Mouse (Mus musculus) brain, embryonic 14.5 days (tissue): Measurements from ENCODE around the gene Gpr22.

Source experiments
- CTCF ChIP-seq: fragments of 200-500 bp; IDR thresholded peaks from 2 replicates; pipeline ENCODE4 v1.5.1; 2012; ENCODE audit warnings: inconsistent platforms, mild to moderate bottlenecking, moderate library complexity, borderline replicate concordance; ENCODE audit not compliant: insufficient read depth, insufficient read length; ENCODE audit errors: extremely low read depth
- POLR2A ChIP-seq: fragments of 200-500 bp; IDR thresholded peaks from 2 replicates; pipeline ENCODE4 v1.6.1; 2012; ENCODE audit warnings: mild to moderate bottlenecking, inconsistent platforms, borderline replicate concordance; ENCODE audit not compliant: poor library complexity, insufficient read depth, insufficient read length, severe bottlenecking; ENCODE audit errors: extremely low read depth

- TF ChIP-seq CTCF = no peak
- TF ChIP-seq POLR2A = no peak
Observed at GRCm38 (mm10) chr12:31712233-31712632, 1.5 kb downstream of the Gpr22 start.
